Mouse (Mus musculus) heart, embryonic 16.5 days (tissue): ENCODE measurements at regions not wholly inside any gene's neighbourhood (a gene's known extent, or its start where the extent isn't known, plus 50 kb on each side); places are given as distances from the start of the nearest gene placed in this dataset.

Experiments
- ATAC-seq: fragments of 200-750 bp; cut with Nextera tagmentation; replicated peaks from 2 replicates; pipeline ENCODE4 v1.8.0; 2017; ENCODE audit warnings: moderate number of reproducible peaks; ENCODE audit not compliant: insufficient read depth, low FRiP score; ENCODE audit errors: extremely low read depth
- H3K27ac ChIP-seq: fragments of 300-500 bp; sonication (generic); 2 replicates; pipeline ENCODE4 v1.5.1; 2014; ENCODE audit warnings: mild to moderate bottlenecking, low read length, control low read depth, moderate library complexity
- H3K27me3 ChIP-seq: fragments of 300-500 bp; sonication (generic); 2 replicates; pipeline ENCODE4 v1.6.1; 2014; ENCODE audit warnings: low read length, mixed read lengths; ENCODE audit not compliant: control insufficient read depth, insufficient read depth
- H3K36me3 ChIP-seq: fragments of 300-500 bp; sonication (generic); 2 replicates; pipeline ENCODE4 v1.6.1; 2014; ENCODE audit not compliant: control insufficient read depth, insufficient read depth
- H3K4me1 ChIP-seq: fragments of 300-500 bp; sonication (generic); 2 replicates; pipeline ENCODE4 v1.6.1; 2014; ENCODE audit warnings: low read length, mixed read lengths; ENCODE audit not compliant: control insufficient read depth, insufficient read depth
- H3K4me2 ChIP-seq: fragments of 300-500 bp; sonication (generic); 2 replicates; pipeline ENCODE4 v1.6.1; 2014; ENCODE audit warnings: low read depth, mild to moderate bottlenecking, control low read depth, low read length
- H3K4me3 ChIP-seq: fragments of 300-500 bp; sonication (generic); 2 replicates; pipeline ENCODE4 v1.5.1; 2014; ENCODE audit warnings: mild to moderate bottlenecking, control low read depth, low read length
- H3K9ac ChIP-seq: fragments of 300-500 bp; sonication (generic); 2 replicates; pipeline ENCODE4 v1.6.1; 2014; ENCODE audit warnings: low read length, control low read depth
- H3K9me3 ChIP-seq: fragments of 300-500 bp; sonication (generic); replicated peaks from 2 replicates; pipeline ENCODE4 v1.6.1; 2016; ENCODE audit warnings: low read length; ENCODE audit not compliant: control insufficient read depth
- WGBS: fragments of 180-500 bp; shearing (Covaris S2); extraction: QIAGEN DNeasy Blood & Tissue Kit; methylation state at CpG from one replicate; pipeline ENCODE4 v1.1.7; 2014; 5-methylcytosine and 5-hydroxymethylcytosine counted together

- no peak for ATAC-seq
- H3K27ac ChIP-seq = no peak overlapping the region
- no peaks in the 10 kb centered on the region for H3K4me1 ChIP-seq
- no peaks in the 10 kb centered on the region for H3K9me3 ChIP-seq
- H3K9ac ChIP-seq = no peak overlapping the region
- H3K36me3 ChIP-seq = no peaks in the 10 kb centered on the region
- H3K4me2 ChIP-seq = no peak overlapping the region
- H3K4me3 ChIP-seq = no peak overlapping the region
- 85% methylated on average over 10 of the region's 10 CpGs for WGBS
- H3K27me3 ChIP-seq = no peaks in the 10 kb centered on the region
These were observed 716.4 kb upstream of the 4930444P10Rik start for GRCm38 (mm10) chr1:16809370-16810150.

GRCm38 (mm10) chr1:16798292-16798691 is 705.2 kb upstream of the 4930444P10Rik start:
- 71% methylated on average over 6 of the region's 6 CpGs for WGBS
- Histone ChIP-seq H3K27ac (no peak overlapping the region), H3K36me3 (no peaks in the 10 kb centered on the region), H3K4me1 (no peaks in the 10 kb centered on the region), H3K4me2 (no peak overlapping the region), H3K9me3 (no peaks in the 10 kb centered on the region), H3K27me3 (no peaks in the 10 kb centered on the region), H3K4me3 (no peak overlapping the region), H3K9ac (no peak overlapping the region)
- ATAC-seq = peak; percentile 32

- Histone ChIP-seq H3K4me2 (no peak overlapping the region), H3K9ac (no peak overlapping the region), H3K4me3 (no peak overlapping the region), H3K4me1 (no peaks in the 10 kb centered on the region), H3K36me3 (no peaks in the 10 kb centered on the region), H3K27me3 (no peaks in the 10 kb centered on the region), H3K9me3 (no peaks in the 10 kb centered on the region), H3K27ac (no peak overlapping the region)
- no peak for ATAC-seq
- WGBS = 90% methylated on average over 1 of the region's 1 CpGs
These were observed 703.3 kb upstream of the 4930444P10Rik start for GRCm38 (mm10) chr1:16796449-16796848.

- H3K27ac ChIP-seq = no peak overlapping the region
- H3K27me3 ChIP-seq = no peaks in the 10 kb centered on the region
- no peak overlapping the region for H3K4me2 ChIP-seq
- H3K9ac ChIP-seq = no peak overlapping the region
- H3K4me3 ChIP-seq = no peak overlapping the region
- WGBS = 88% methylated on average over 4 of the region's 4 CpGs
- H3K36me3 ChIP-seq = no peaks in the 10 kb centered on the region
- H3K4me1 ChIP-seq = no peaks in the 10 kb centered on the region
- no peak for ATAC-seq
- H3K9me3 ChIP-seq = no peaks in the 10 kb centered on the region
These were observed 697.7 kb upstream of the 4930444P10Rik start for GRCm38 (mm10) chr1:16790733-16791309.

- Histone ChIP-seq H3K9me3 (no peaks in the 10 kb centered on the region), H3K4me1 (no peaks in the 10 kb centered on the region), H3K27me3 (no peaks in the 10 kb centered on the region), H3K27ac (no peak overlapping the region), H3K9ac (no peak overlapping the region), H3K4me3 (no peak overlapping the region), H3K36me3 (no peaks in the 10 kb centered on the region), H3K4me2 (no peak overlapping the region)
- 52% methylated on average over 1 of the region's 1 CpGs for WGBS
- ATAC-seq = no peak
These were observed 686.7 kb upstream of the 4930444P10Rik start for GRCm38 (mm10) chr1:16779791-16780190.

GRCm38 (mm10) chr1:16760951-16761350 is 667.8 kb upstream of the 4930444P10Rik start:
- no peak overlapping the region for H3K4me2 ChIP-seq
- ATAC-seq = no peak
- no peaks in the 10 kb centered on the region for H3K4me1 ChIP-seq

More at GRCm38 (mm10) chr1:16760951-16761350, 667.8 kb upstream of the 4930444P10Rik start:
- Histone ChIP-seq H3K4me3 (no peak overlapping the region), H3K9ac (no peak overlapping the region), H3K9me3 (no peaks in the 10 kb centered on the region), H3K27me3 (no peaks in the 10 kb centered on the region), H3K36me3 (no peaks in the 10 kb centered on the region), H3K27ac (no peak overlapping the region)
- WGBS = 80% methylated on average over 1 of the region's 1 CpGs
